Mouse (Mus musculus) kidney, embryonic 14.5 days (tissue): ENCODE data around the gene Pcsk7. TPM values are rescaled to one million over a fixed set of nuclear protein-coding genes. Genes with fewer than 3 reads are reported as not detected.

Experiments
- ATAC-seq: fragments of 200-750 bp; cut with Nextera tagmentation; 2 replicates; pipeline ENCODE4 v1.8.0; 2017; ENCODE audit warnings: moderate number of reproducible peaks, mild to moderate bottlenecking, moderate TSS enrichment, moderate library complexity; ENCODE audit not compliant: low FRiP score, low TSS enrichment
- H3K27ac ChIP-seq: fragments of 300-500 bp; sonication (generic); 2 replicates; pipeline ENCODE4 v1.5.1; 2014; ENCODE audit warnings: low read depth, mild to moderate bottlenecking, low read length, moderate library complexity, mixed read lengths
- H3K27me3 ChIP-seq: fragments of 300-500 bp; sonication (generic); 2 replicates; pipeline ENCODE4 v1.6.1; 2014; ENCODE audit warnings: mild to moderate bottlenecking, low read length; ENCODE audit not compliant: control insufficient read depth, insufficient read depth
- H3K36me3 ChIP-seq: fragments of 300-500 bp; sonication (generic); 2 replicates; pipeline ENCODE4 v1.6.1; 2014; ENCODE audit warnings: low read length, mixed read lengths; ENCODE audit not compliant: control insufficient read depth, insufficient read depth
- H3K4me1 ChIP-seq: fragments of 300-500 bp; sonication (generic); 2 replicates; pipeline ENCODE4 v1.6.1; 2014; ENCODE audit warnings: low read length, mixed read lengths; ENCODE audit not compliant: control insufficient read depth, insufficient read depth
- H3K4me2 ChIP-seq: fragments of 300-500 bp; sonication (generic); replicated peaks from 2 replicates; pipeline ENCODE4 v1.6.1; 2014; ENCODE audit warnings: low read depth, mild to moderate bottlenecking, low read length
- H3K4me3 ChIP-seq: fragments of 300-500 bp; sonication (generic); 2 replicates; pipeline ENCODE4 v1.5.1; 2014; ENCODE audit warnings: mild to moderate bottlenecking, low read length
- H3K9ac ChIP-seq: fragments of 300-500 bp; sonication (generic); 2 replicates; pipeline ENCODE4 v1.6.1; 2014; ENCODE audit warnings: low read depth, mild to moderate bottlenecking, low read length, moderate library complexity
- H3K9me3 ChIP-seq: fragments of 300-500 bp; sonication (generic); 2 replicates; pipeline ENCODE4 v1.6.1; 2016; ENCODE audit warnings: low read length; ENCODE audit not compliant: control insufficient read depth
- WGBS: fragments of 180-500 bp; shearing (Covaris S2); extraction: QIAGEN DNeasy Blood & Tissue Kit; methylation state at CpG from one replicate; pipeline ENCODE4 v1.1.7; 2014; 5-methylcytosine and 5-hydroxymethylcytosine counted together
- polyA plus RNA-seq: library from polyadenylated mRNA; unstranded; fragments of >200 nt; fragmentation: Nextera tagmentation; extraction: Ambion mirVana; gene quantifications from 2 replicates; pipeline ENCODE4 v1.2.1, GENCODE M21; 2014

Gene Pcsk7
- polyA plus RNA-seq, 1 experiment from 2014 or later = 16.2 TPM

GRCm38 (mm10) chr9:45942916-45943315 lies 36.6 kb downstream of the Pcsk7 start:
- H3K27me3 ChIP-seq = no peaks in the 10 kb centered on the region
- H3K4me2 ChIP-seq = no peak overlapping the region
- no peak overlapping the region for H3K27ac ChIP-seq
- WGBS = 90% methylated on average over 8 of the region's 8 CpGs
- H3K36me3 ChIP-seq = peaks cover 80% of the 10 kb centered on the region
- no peaks in the 10 kb centered on the region for H3K4me1 ChIP-seq
- no peak for ATAC-seq
- no peaks in the 10 kb centered on the region for H3K9me3 ChIP-seq
- H3K4me3 ChIP-seq = no peak overlapping the region
- H3K9ac ChIP-seq = no peak overlapping the region

GRCm38 (mm10) chr9:45943628-45944505 lies 37.6 kb downstream of the Pcsk7 start:
- 94% methylated on average over 8 of the region's 8 CpGs for whole genome bisulfite sequencing
- no peak overlapping the region for H3K4me2 ChIP-seq
- ATAC-seq = no peak

GRCm38 (mm10) chr9:45944506-45945400 lies 38.5 kb downstream of the Pcsk7 start:
- no peaks in the 10 kb centered on the region for H3K27me3 ChIP-seq
- 81% methylated on average over 13 of the region's 13 CpGs for WGBS
- no peak overlapping the region for H3K4me3 ChIP-seq
- H3K36me3 ChIP-seq = peaks cover 83% of the 10 kb centered on the region
- no peak overlapping the region for H3K27ac ChIP-seq
- H3K9ac ChIP-seq = no peak overlapping the region
- ATAC-seq = no peak
- no peaks in the 10 kb centered on the region for H3K9me3 ChIP-seq
- H3K4me2 ChIP-seq = no peak overlapping the region
- no peaks in the 10 kb centered on the region for H3K4me1 ChIP-seq

More at GRCm38 (mm10) chr9:45943628-45944505, 37.6 kb downstream of the Pcsk7 start:
- Histone ChIP-seq H3K9ac (no peak overlapping the region), H3K27me3 (no peaks in the 10 kb centered on the region), H3K36me3 (peaks cover 79% of the 10 kb centered on the region), H3K4me1 (no peaks in the 10 kb centered on the region), H3K27ac (no peak overlapping the region), H3K4me3 (no peak overlapping the region), H3K9me3 (no peaks in the 10 kb centered on the region)

GRCm38 (mm10) chr9:45945721-45946120 lies 39.4 kb downstream of the Pcsk7 start:
- no peak overlapping the region for H3K4me2 ChIP-seq
- ATAC-seq = no peak
- no peaks in the 10 kb centered on the region for H3K27me3 ChIP-seq
- H3K27ac ChIP-seq = no peak overlapping the region
- H3K4me1 ChIP-seq = no peaks in the 10 kb centered on the region
- WGBS = 84% methylated on average over 13 of the region's 13 CpGs
- peaks cover 91% of the 10 kb centered on the region for H3K36me3 ChIP-seq
- H3K4me3 ChIP-seq = no peak overlapping the region
- no peak overlapping the region for H3K9ac ChIP-seq
- no peaks in the 10 kb centered on the region for H3K9me3 ChIP-seq

- no peaks in the 10 kb centered on the region for H3K4me1 ChIP-seq
- H3K9me3 ChIP-seq = no peaks in the 10 kb centered on the region
- WGBS = 86% methylated on average over 16 of the region's 16 CpGs
- H3K4me2 ChIP-seq = no peak overlapping the region
- H3K4me3 ChIP-seq = no peak overlapping the region
- no peak overlapping the region for H3K9ac ChIP-seq
- no peaks in the 10 kb centered on the region for H3K27me3 ChIP-seq
- no peak for ATAC-seq
- peaks cover 91% of the 10 kb centered on the region for H3K36me3 ChIP-seq
- no peak overlapping the region for H3K27ac ChIP-seq
Measured at GRCm38 (mm10) chr9:45946182-45946871, 40.0 kb downstream of the Pcsk7 start.

- H3K27ac ChIP-seq = no peak overlapping the region
- H3K9ac ChIP-seq = no peak overlapping the region
- H3K27me3 ChIP-seq = no peaks in the 10 kb centered on the region
- H3K4me2 ChIP-seq = no peak overlapping the region
- no peak for ATAC-seq
- no peaks in the 10 kb centered on the region for H3K9me3 ChIP-seq
- H3K4me1 ChIP-seq = no peaks in the 10 kb centered on the region
- WGBS = 80% methylated on average over 10 of the region's 10 CpGs
- no peak overlapping the region for H3K4me3 ChIP-seq
- peaks cover 91% of the 10 kb centered on the region for H3K36me3 ChIP-seq
Measured at GRCm38 (mm10) chr9:45946872-45947183, 40.5 kb downstream of the Pcsk7 start.

GRCm38 (mm10) chr9:45952057-45952456 lies 45.8 kb downstream of the Pcsk7 start:
- Histone ChIP-seq H3K36me3 (peaks cover 51% of the 10 kb centered on the region), H3K4me1 (peaks cover 12% of the 10 kb centered on the region; the same call in 1 of the 2 replicates), H3K9ac (no peak overlapping the region), H3K9me3 (no peaks in the 10 kb centered on the region), H3K27ac (no peak overlapping the region), H3K4me3 (no peak overlapping the region), H3K27me3 (no peaks in the 10 kb centered on the region), H3K4me2 (no peak overlapping the region)
- no peak for ATAC-seq
- 92% methylated on average over 4 of the region's 4 CpGs for WGBS

GRCm38 (mm10) chr9:45952890-45953289 lies 46.6 kb downstream of the Pcsk7 start:
- peaks cover 12% of the 10 kb centered on the region; the same call in 1 of the 2 replicates for H3K4me1 ChIP-seq
- peaks cover 44% of the 10 kb centered on the region for H3K36me3 ChIP-seq
- H3K4me2 ChIP-seq = peak overlapping the region; percentile 87; the same call in 1 of the 2 replicates
- H3K9me3 ChIP-seq = no peaks in the 10 kb centered on the region
- peak overlapping the region; percentile 36; the same call in 1 of the 2 replicates for H3K9ac ChIP-seq
- no peaks in the 10 kb centered on the region for H3K27me3 ChIP-seq
- WGBS = 81% methylated on average over 7 of the region's 7 CpGs
- H3K4me3 ChIP-seq = no peak overlapping the region
- ATAC-seq = no peak
- no peak overlapping the region for H3K27ac ChIP-seq
